Mouse (Mus musculus) frontal cortex, adult (tissue): ENCODE measurements at regions not wholly inside any gene's neighbourhood (a gene's known extent, or its start where the extent isn't known, plus 50 kb on each side); places are given as distances from the start of the nearest gene placed in this dataset.
A peak's percentile ranks its signal among the peaks of the same experiment; 100 is the strongest.

Experiments
- ATAC-seq: cut with Nextera tagmentation; 2 replicates; pipeline ENCODE4 v1.9.2; 2017; ENCODE audit warnings: mild to moderate bottlenecking, moderate library complexity, mixed read lengths; ENCODE audit not compliant: low TSS enrichment

DNA sequence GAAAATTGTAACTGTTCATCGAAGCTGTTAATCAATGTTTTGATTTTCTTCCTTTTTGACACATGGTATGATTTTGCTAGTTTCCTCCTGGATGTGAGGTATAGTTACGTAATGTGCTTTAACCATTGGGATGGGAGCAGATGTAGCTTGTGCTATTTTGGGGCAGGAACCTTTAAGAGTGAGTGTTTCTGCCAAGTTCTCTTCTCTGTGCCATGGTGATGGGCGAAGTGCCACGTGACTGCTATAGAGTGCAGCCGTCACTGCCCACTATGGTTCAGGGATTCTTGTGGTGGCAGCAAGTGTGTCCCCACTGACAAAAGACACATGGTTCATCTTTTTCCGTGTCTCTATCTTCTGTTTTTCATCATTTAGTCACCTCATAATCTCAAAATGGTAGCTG, 4882.6 kb downstream of the 9330182O14Rik start:
- ATAC-seq: peak; percentile 62

GRCm38 (mm10) chr15:45018086-45018485, 4883.9 kb downstream of the 9330182O14Rik start:
- peak; percentile 86 for ATAC-seq

DNA sequence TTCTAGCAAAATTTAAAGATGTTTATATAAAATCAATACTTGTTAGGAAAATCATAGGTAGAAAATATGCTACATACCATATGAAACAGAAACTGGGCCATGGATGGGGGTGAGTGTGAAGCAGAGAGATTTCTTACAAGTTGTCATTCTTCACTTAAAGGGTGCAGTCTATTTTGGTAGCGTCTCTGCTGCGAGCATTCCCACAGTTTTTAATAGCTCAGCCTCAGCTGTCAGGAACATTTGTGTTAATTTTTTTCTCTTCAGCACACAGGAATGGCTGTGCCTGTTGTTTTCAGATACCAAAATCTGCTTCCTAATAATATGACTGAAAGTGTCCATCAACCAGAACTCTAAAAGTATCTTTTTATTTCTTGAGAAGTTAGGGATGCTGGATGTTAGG, 4887.6 kb downstream of the 9330182O14Rik start:
- ATAC-seq: peak; percentile 79
